Mouse (Mus musculus) 3134 (cell line): ENCODE data around the gene Cnnm4.

Experiments used
- DNase-seq: peaks from one replicate; pipeline ENCODE4 v3.0.0-alpha.2; 2011; ENCODE audit warnings: low spot score; ENCODE audit not compliant: insufficient read length; ENCODE audit errors: extremely low read depth

Gene Cnnm4

GRCm38 (mm10) chr1:36557457-36558011 lies 86.1 kb downstream of the Cnnm4 start:
- peak; percentile 81 for DNase-seq
